Mouse (Mus musculus): ENCODE measurements around the gene Eci1. TPM values are rescaled to one million over a fixed set of nuclear protein-coding genes. Genes with fewer than 3 reads are reported as not detected.
A peak's percentile ranks its signal among the peaks of the same experiment; 100 is the strongest.
"Not testable (repeated sequence)": the region's sequence is repeated elsewhere in the genome, so short reads cannot be mapped to it uniquely, and the experiment has no call there.

The Eci1 gene
- polyA plus RNA-seq, 1 experiment, result 55.4 TPM

DNA sequence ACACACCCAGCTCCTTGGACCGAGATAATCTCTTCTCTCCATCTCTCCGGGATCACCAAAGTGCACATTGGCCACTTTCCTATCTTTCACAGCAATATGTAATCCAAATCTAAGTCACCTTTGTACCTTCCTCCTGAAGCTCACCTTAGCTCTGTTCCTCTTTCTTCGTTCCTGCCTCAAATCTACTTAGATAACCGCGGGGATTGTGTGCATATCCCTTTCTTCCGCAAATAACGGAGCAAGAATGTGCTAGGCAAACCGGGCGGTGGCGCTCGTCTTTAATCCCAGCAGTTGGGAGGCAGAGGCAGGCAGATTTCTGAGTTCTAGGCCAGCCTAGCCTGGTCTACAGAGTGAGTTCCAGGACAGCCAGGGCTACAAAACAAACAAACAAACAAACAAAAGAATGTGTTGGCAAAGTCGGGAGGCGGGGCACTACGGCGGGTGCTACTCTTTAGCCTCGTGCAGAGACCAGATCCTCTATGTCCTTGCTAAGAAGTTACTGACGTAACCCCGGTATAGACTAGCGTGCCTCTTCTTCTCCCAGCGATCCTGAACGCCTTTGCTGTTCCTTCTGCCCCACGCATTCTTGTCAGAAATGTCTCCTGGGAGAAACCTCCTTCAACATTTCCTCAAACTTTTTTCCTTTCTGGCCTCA is 12.8 kb upstream of the Eci1 start:
- peak overlapping the region; percentile 90 for H3K4me3 ChIP-seq (ENCODE audit: insufficient read depth, low read length)
- TF ChIP-seq POLR2A (IDR thresholded peaks at IDR 0.05; ENCODE audit: extremely low read depth, insufficient read depth, low read length), result no peak
- TF ChIP-seq CTCF (IDR thresholded peaks at IDR 0.05; ENCODE audit: extremely low read depth, insufficient read depth, low read length), result no peak
- H3K27ac ChIP-seq (ENCODE audit: insufficient read depth, low read length), result peak overlapping the region; percentile 42; the same call in 1 of the 2 replicates
- H3K4me1 ChIP-seq (ENCODE audit: control insufficient read depth, insufficient read depth, low read length), result no peaks in the 10 kb centered on the region

DNA sequence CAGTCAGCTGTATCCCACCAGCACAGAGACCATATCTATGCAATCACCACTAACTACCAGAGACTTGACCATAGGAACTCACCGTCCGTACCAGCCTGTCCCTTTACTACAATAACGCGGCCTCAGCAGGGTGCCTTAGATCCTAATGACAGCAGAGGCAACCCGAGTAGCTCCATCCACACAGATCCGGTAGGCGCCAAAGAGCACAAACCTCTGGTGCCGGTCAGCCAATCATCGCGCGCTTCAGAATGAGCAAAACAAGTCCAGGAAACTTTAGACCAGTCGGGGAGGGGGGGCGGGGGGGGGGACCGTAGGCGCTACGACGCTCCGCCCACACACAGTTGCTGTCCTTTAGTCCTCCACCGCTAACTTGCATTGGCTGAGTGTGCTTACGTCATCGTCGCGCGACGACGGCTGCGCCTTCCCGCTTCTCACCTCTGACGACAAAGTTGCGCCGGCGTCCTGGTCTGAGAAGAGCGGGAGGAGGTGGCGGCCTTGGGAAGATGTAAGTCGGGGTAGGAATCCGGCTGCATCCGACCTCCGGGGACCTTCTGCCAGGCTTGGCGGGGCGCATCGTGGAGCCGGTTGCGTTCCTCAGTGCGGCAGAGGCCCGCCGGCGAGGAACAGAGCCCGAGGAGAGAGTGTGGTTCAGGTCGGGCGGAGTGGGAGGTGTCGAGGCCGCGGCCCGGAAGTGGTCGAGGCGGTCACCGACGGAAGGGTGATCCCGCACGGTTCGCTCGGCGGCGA is 12.0 kb upstream of the Eci1 start, which contains the start of gene Rnps1:
Rnps1 (plus strand) TSS at position 336 of the 747 bp plus-strand sequence.
- peak; percentile 65; the same call in 1 of the 2 replicates for TF ChIP-seq POLR2A (IDR thresholded peaks at IDR 0.05; ENCODE audit: extremely low read depth, insufficient read depth, low read length)
- no peak for TF ChIP-seq CTCF (IDR thresholded peaks at IDR 0.05; ENCODE audit: extremely low read depth, insufficient read depth, low read length)

DNA sequence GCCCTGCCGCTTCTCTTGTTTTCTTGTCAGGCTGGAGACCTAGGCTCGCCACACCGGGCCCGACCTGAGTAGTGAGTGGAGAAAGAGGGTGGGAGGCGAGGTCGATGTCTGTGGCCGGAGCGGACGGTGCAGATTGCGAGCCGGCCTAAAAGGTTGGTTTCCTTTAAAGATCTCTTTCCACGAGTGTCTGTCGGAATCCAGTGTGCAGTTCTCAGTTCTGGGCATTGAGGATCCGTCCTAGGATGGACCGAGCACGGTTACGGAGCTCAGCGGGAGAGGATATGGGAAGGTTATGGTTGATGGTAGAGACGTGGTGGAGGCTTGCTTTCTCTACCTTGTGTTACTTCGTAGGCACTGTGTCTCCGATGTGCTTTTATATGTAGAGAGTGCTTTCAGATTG is 11.4 kb upstream of the Eci1 start:
- H3K4me3 ChIP-seq (ENCODE audit: insufficient read depth, low read length), result peak overlapping the region; percentile 90
- TF ChIP-seq CTCF (IDR thresholded peaks at IDR 0.05; ENCODE audit: extremely low read depth, insufficient read depth, low read length) (no peak), POLR2A (IDR thresholded peaks at IDR 0.05; ENCODE audit: extremely low read depth, insufficient read depth, low read length) (no peak)
- no peak overlapping the region for H3K27ac ChIP-seq (ENCODE audit: insufficient read depth, low read length)
- H3K4me1 ChIP-seq (ENCODE audit: control insufficient read depth, insufficient read depth, low read length), result no peaks in the 10 kb centered on the region

More for the DNA sequence above, 12.0 kb upstream of the Eci1 start, which contains the start of gene Rnps1:
- Histone ChIP-seq H3K27ac (ENCODE audit: insufficient read depth, low read length) (peak within 1 kb of the TSS; percentile 42; the same call in 1 of the 2 replicates), H3K4me3 (ENCODE audit: insufficient read depth, low read length) (peak within 1 kb of the TSS; percentile 90), H3K4me1 (ENCODE audit: control insufficient read depth, insufficient read depth, low read length) (no peaks in the 10 kb centered on the region)

DNA sequence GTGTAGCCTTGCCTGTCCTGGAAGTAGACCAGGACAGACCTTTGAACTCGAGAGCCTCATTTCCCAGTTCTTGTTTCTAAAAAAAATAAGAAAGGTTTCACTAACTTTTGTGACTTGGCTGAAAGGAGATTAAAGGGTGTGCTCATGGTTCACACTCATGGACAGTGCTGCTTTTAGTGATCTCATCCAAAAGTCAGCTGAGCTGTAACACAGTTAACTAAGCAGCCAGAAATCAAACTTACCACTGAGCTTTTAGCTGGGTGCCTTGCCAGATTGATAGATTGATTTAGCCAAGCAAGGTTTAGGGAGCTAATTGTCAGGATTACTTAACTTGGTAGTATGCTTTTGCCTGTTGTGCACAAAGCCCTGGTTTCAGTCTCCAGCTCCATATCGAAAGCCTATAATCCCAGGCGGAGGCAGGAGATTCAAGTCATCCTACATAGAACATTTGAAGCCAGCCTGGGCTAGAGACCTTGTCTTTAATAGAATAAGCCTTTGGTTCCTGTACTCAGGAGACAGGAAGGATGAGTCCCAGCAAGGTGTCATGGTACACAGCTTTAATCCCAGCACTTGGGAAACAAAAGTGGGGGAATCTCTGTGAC is 10.3 kb upstream of the Eci1 start:
- no peaks in the 10 kb centered on the region for H3K4me1 ChIP-seq (ENCODE audit: control insufficient read depth, insufficient read depth, low read length)
- no peak for TF ChIP-seq CTCF (IDR thresholded peaks at IDR 0.05; ENCODE audit: extremely low read depth, insufficient read depth, low read length)
- no peak for TF ChIP-seq POLR2A (IDR thresholded peaks at IDR 0.05; ENCODE audit: extremely low read depth, insufficient read depth, low read length)
- H3K27ac ChIP-seq (ENCODE audit: insufficient read depth, low read length), result no peak overlapping the region
- peak overlapping the region; percentile 90; the same call in 1 of the 2 replicates for H3K4me3 ChIP-seq (ENCODE audit: insufficient read depth, low read length)

- Histone ChIP-seq H3K4me3 (ENCODE audit: insufficient read depth, low read length) (no peak overlapping the region), H3K27ac (ENCODE audit: insufficient read depth, low read length) (no peak overlapping the region), H3K4me1 (ENCODE audit: control insufficient read depth, insufficient read depth, low read length) (no peaks in the 10 kb centered on the region)
- TF ChIP-seq POLR2A (IDR thresholded peaks at IDR 0.05; ENCODE audit: extremely low read depth, insufficient read depth, low read length) (no peak), CTCF (IDR thresholded peaks at IDR 0.05; ENCODE audit: extremely low read depth, insufficient read depth, low read length) (no peak)
These were observed 3.3 kb upstream of the Eci1 start for GRCm38 (mm10) chr17:24423114-24423513.

DNA sequence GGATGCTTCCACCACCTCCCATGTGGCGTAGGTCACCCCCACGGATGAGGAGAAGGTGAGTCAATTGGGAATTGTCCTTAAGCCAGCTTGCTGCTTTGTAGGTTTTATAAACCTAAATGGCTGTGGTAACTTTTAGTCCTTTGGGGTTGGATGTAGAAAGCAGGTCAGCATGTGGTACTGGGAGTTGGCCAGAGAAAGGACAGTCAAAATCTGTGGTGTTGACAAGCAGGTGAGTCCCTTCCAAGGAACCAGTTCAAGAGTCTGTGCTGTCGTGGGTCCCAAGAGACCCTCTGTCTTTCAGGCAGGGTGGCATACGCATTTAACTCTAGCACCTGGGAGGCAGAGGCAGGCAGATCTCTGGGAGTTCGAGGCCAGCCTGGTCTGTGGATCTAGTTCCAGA is 2.0 kb upstream of the Eci1 start:
- no peaks in the 10 kb centered on the region for H3K4me1 ChIP-seq (ENCODE audit: control insufficient read depth, insufficient read depth, low read length)
- no peak for TF ChIP-seq CTCF (IDR thresholded peaks at IDR 0.05; ENCODE audit: extremely low read depth, insufficient read depth, low read length)
- no peak for TF ChIP-seq POLR2A (IDR thresholded peaks at IDR 0.05; ENCODE audit: extremely low read depth, insufficient read depth, low read length)
- H3K4me3 ChIP-seq (ENCODE audit: insufficient read depth, low read length), result no peak overlapping the region
- no peak overlapping the region for H3K27ac ChIP-seq (ENCODE audit: insufficient read depth, low read length)

DNA sequence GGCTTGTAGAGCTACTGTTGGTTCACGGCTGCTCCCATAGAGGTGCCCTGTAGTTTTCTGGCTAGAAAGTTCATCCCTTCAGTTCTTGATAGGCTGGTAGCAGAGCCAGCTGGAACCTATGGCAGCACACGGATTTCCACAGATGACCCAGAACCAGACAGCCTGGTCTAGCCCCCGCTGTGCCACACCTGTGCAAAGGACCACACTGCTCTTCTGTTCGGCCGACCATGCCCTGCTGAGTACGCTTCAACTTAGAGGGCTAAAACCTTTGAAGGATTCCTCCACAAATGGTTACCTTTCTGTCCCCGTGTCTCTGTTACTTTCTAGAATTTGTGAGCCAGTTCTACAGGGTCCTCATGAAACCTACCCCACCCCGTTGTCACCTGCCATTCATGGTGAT is 1.1 kb upstream of the Eci1 start:
- not testable (repeated sequence) for H3K4me1 ChIP-seq (ENCODE audit: control insufficient read depth, insufficient read depth, low read length); H3K27ac ChIP-seq (ENCODE audit: insufficient read depth, low read length); H3K4me3 ChIP-seq (ENCODE audit: insufficient read depth, low read length)

GRCm38 (mm10) chr17:24425905-24426304 is 536 bp upstream of the Eci1 start:
- H3K4me3 ChIP-seq (ENCODE audit: insufficient read depth, low read length), result peak overlapping the region; percentile 49; the same call in 1 of the 2 replicates
- no peak for TF ChIP-seq CTCF (IDR thresholded peaks at IDR 0.05; ENCODE audit: extremely low read depth, insufficient read depth, low read length)
- no peak for TF ChIP-seq POLR2A (IDR thresholded peaks at IDR 0.05; ENCODE audit: extremely low read depth, insufficient read depth, low read length)
- no peak overlapping the region for H3K27ac ChIP-seq (ENCODE audit: insufficient read depth, low read length)
- H3K4me1 ChIP-seq (ENCODE audit: control insufficient read depth, insufficient read depth, low read length), result no peaks in the 10 kb centered on the region

DNA sequence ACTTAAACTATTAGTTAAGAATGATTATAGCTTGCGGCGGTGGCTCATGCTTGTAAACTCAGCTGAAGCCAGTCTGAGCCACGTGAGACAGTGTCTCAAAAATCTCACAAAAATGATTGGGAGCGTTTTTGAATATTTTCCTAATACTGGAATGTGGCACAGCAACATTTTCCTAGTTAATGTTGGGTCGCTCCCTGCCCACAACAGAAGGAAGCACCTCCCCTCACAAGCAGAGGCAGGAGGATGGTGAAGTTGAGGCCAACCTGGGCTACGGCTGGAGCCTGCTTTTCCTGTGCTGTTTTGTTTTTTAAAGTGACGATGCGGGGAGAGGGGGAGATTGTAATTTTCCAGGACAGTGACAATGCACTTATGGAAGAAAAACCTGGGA is 723 bp downstream of the Eci1 start:
- no peak for TF ChIP-seq CTCF (IDR thresholded peaks at IDR 0.05; ENCODE audit: extremely low read depth, insufficient read depth, low read length)
- no peak for TF ChIP-seq POLR2A (IDR thresholded peaks at IDR 0.05; ENCODE audit: extremely low read depth, insufficient read depth, low read length)
- Histone ChIP-seq H3K27ac (ENCODE audit: insufficient read depth, low read length) (no peak overlapping the region), H3K4me3 (ENCODE audit: insufficient read depth, low read length) (peak overlapping the region; percentile 49), H3K4me1 (ENCODE audit: control insufficient read depth, insufficient read depth, low read length) (no peaks in the 10 kb centered on the region)

Data from cortical plate, adult 2 months (tissue).